Mouse (Mus musculus): Measurements from ENCODE around the gene Apol6. TPM values are rescaled to one million over a fixed set of nuclear protein-coding genes. Genes with fewer than 3 reads are reported as not detected.

Apol6 gene
- polyA plus RNA-seq, 1 experiment, result 0.06 TPM

DNA sequence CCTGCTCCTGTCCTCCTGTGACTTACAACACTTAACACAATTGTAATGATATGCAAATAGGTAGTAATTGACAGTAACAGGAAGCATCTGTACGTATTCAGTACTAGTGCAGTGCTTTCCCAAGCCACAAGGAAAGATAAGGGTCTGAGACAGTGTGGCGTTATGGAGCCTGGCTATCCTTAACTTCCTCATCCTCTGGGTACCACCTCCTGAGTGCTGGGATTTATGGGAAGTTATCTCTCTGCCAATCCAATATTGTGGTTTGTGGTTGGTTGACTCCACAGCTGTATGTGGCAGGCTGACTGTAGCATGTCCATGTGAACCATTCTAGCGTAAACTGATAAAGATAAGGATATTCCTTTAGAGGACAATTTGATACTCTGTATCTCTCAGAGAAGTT lies 3.7 kb upstream of the Apol6 start:
- no peak overlapping the region for H3K4me3 ChIP-seq (ENCODE audit: insufficient read depth, poor library complexity, severe bottlenecking)
- H3K79me2 ChIP-seq (ENCODE audit: control insufficient read depth, insufficient read depth), result no peaks in the 10 kb centered on the region
- no peaks in the 10 kb centered on the region for H3K36me3 ChIP-seq (ENCODE audit: control insufficient read depth, insufficient read depth)
- no peak overlapping the region for H3ac ChIP-seq (ENCODE audit: control insufficient read depth, insufficient read length, low read depth)
- H3K27me3 ChIP-seq (ENCODE audit: control insufficient read depth, insufficient read depth, insufficient read length), result no peaks in the 10 kb centered on the region
- TF ChIP-seq FOSL1 (IDR thresholded peaks at IDR 0.05; ENCODE audit: insufficient read depth, low read length, poor library complexity, severe bottlenecking) (no peak), USF1 (IDR thresholded peaks at IDR 0.05; ENCODE audit: low read depth) (peak; percentile 8), CTCF (IDR thresholded peaks at IDR 0.05; ENCODE audit: control insufficient read depth, insufficient read depth, insufficient read length) (no peak), MAX (IDR thresholded peaks at IDR 0.05) (no peak), CEBPB (IDR thresholded peaks at IDR 0.05; ENCODE audit: low read depth) (no peak), MYOG (IDR thresholded peaks at IDR 0.05; ENCODE audit: control insufficient read depth, extremely low read depth, insufficient read length) (no peak), MYOD1 (IDR thresholded peaks at IDR 0.05; ENCODE audit: control insufficient read depth, insufficient read length, low read depth) (peak; percentile 89)
- H3K79me3 ChIP-seq (ENCODE audit: low read depth), result no peaks in the 10 kb centered on the region

DNA sequence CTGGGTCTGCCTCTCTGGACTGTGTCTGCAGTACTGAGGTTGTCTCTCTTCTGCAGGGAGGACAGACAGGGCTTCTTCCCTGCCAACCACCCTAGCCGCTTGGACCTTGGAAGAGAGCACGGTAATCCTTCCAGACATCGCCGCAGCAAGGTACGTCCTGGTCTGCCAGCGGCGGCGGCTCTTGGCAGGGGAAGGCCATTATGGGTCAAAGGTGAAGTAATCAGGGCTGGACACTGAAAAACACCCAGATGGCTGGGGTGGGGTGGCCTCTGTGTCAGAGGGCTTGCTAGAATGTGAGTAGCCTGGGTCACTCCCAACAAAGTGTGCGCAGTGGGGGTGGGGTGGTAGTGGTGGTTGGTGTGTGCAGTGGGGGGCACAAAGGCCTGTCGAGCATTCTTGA lies 1.1 kb downstream of the Apol6 start:
- no peak overlapping the region for H3K4me3 ChIP-seq (ENCODE audit: insufficient read depth, poor library complexity, severe bottlenecking)
- H3K36me3 ChIP-seq (ENCODE audit: control insufficient read depth, insufficient read depth), result no peaks in the 10 kb centered on the region
- no peaks in the 10 kb centered on the region for H3K79me3 ChIP-seq (ENCODE audit: low read depth)
- H3K27me3 ChIP-seq (ENCODE audit: control insufficient read depth, insufficient read depth, insufficient read length), result peaks cover 11% of the 10 kb centered on the region
- H3K79me2 ChIP-seq (ENCODE audit: control insufficient read depth, insufficient read depth), result no peaks in the 10 kb centered on the region
- TF ChIP-seq MYOD1 (IDR thresholded peaks at IDR 0.05; ENCODE audit: control insufficient read depth, insufficient read length, low read depth) (no peak), USF1 (IDR thresholded peaks at IDR 0.05; ENCODE audit: low read depth) (no peak), FOSL1 (IDR thresholded peaks at IDR 0.05; ENCODE audit: insufficient read depth, low read length, poor library complexity, severe bottlenecking) (no peak), MYOG (IDR thresholded peaks at IDR 0.05; ENCODE audit: control insufficient read depth, extremely low read depth, insufficient read length) (no peak), MAX (IDR thresholded peaks at IDR 0.05) (no peak), CTCF (IDR thresholded peaks at IDR 0.05; ENCODE audit: control insufficient read depth, insufficient read depth, insufficient read length) (no peak), CEBPB (IDR thresholded peaks at IDR 0.05; ENCODE audit: low read depth) (no peak)
- no peak overlapping the region for H3ac ChIP-seq (ENCODE audit: control insufficient read depth, insufficient read length, low read depth)

DNA sequence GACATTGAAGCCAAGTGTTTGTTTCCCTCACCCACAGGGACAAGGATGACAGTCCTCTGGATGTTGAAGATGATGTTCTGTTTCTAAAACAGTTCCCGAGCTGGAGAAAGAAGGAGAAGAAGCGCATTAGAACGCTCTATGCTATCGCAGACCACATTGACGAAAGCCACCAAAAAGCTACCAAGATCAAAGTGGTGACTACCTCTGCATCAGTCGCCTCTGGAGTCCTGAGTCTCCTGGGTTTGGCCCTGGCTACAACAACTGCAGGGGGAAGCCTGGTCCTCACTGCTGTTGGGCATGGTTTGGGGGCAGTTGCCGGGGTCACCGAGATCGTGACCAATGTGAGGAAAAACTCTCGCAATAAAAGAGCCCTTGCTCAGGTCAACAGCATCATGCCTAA lies 6.0 kb downstream of the Apol6 start, which contains the start of gene Mb:
Gene Mb, minus strand, starts transcription at position 101 of the 400 bp plus-strand sequence.
- TF ChIP-seq CTCF (IDR thresholded peaks at IDR 0.05; ENCODE audit: control insufficient read depth, insufficient read depth, insufficient read length), result no peak
- TF ChIP-seq FOSL1 (IDR thresholded peaks at IDR 0.05; ENCODE audit: insufficient read depth, low read length, poor library complexity, severe bottlenecking), result no peak
- TF ChIP-seq CEBPB (IDR thresholded peaks at IDR 0.05; ENCODE audit: low read depth), result no peak
- no peak for TF ChIP-seq USF1 (IDR thresholded peaks at IDR 0.05; ENCODE audit: low read depth)
- TF ChIP-seq MYOD1 (IDR thresholded peaks at IDR 0.05; ENCODE audit: control insufficient read depth, insufficient read length, low read depth), result no peak
- no peak for TF ChIP-seq MAX (IDR thresholded peaks at IDR 0.05)
- no peak within 1 kb of the TSS for H3K4me3 ChIP-seq (ENCODE audit: insufficient read depth, poor library complexity, severe bottlenecking)
- no peaks in the 10 kb centered on the region for H3K36me3 ChIP-seq (ENCODE audit: control insufficient read depth, insufficient read depth)
- H3K79me3 ChIP-seq (ENCODE audit: low read depth), result no peaks in the 10 kb centered on the region
- H3K27me3 ChIP-seq (ENCODE audit: control insufficient read depth, insufficient read depth, insufficient read length), result peaks cover 15% of the 10 kb centered on the region
- H3K79me2 ChIP-seq (ENCODE audit: control insufficient read depth, insufficient read depth), result no peaks in the 10 kb centered on the region
- no peak within 1 kb of the TSS for H3ac ChIP-seq (ENCODE audit: control insufficient read depth, insufficient read length, low read depth)

DNA sequence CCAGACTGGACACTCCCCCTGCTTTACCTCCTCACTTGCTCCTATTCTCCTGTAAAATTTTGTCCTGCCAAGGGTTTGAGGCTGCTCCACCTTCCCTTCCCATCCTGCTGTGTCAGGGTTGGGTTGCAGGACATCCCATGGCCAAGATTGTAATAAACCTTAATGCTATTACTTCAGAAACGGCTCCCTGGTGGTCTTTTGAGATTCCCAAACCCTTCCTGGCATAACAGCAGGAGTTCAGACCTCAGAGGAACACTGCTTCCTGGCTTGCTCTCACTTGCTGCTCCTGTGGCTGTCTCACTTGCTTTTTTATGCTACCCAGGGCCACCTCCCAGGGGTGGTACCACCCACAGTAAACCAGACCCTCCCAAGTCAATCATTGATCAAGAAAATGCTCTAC lies 7.6 kb downstream of the Apol6 start:
- Histone ChIP-seq H3K79me3 (ENCODE audit: low read depth) (no peaks in the 10 kb centered on the region), H3K4me3 (ENCODE audit: insufficient read depth, poor library complexity, severe bottlenecking) (no peak overlapping the region), H3K79me2 (ENCODE audit: control insufficient read depth, insufficient read depth) (no peaks in the 10 kb centered on the region), H3ac (ENCODE audit: control insufficient read depth, insufficient read length, low read depth) (no peak overlapping the region), H3K27me3 (ENCODE audit: control insufficient read depth, insufficient read depth, insufficient read length) (peaks cover 15% of the 10 kb centered on the region), H3K36me3 (ENCODE audit: control insufficient read depth, insufficient read depth) (no peaks in the 10 kb centered on the region)
- no peak for TF ChIP-seq USF1 (IDR thresholded peaks at IDR 0.05; ENCODE audit: low read depth)
- TF ChIP-seq FOSL1 (IDR thresholded peaks at IDR 0.05; ENCODE audit: insufficient read depth, low read length, poor library complexity, severe bottlenecking), result no peak
- TF ChIP-seq CEBPB (IDR thresholded peaks at IDR 0.05; ENCODE audit: low read depth), result no peak
- no peak for TF ChIP-seq MYOG (IDR thresholded peaks at IDR 0.05; ENCODE audit: control insufficient read depth, extremely low read depth, insufficient read length)
- TF ChIP-seq CTCF (IDR thresholded peaks at IDR 0.05; ENCODE audit: control insufficient read depth, insufficient read depth, insufficient read length), result no peak
- no peak for TF ChIP-seq MYOD1 (IDR thresholded peaks at IDR 0.05; ENCODE audit: control insufficient read depth, insufficient read length, low read depth)
- no peak for TF ChIP-seq MAX (IDR thresholded peaks at IDR 0.05)

DNA sequence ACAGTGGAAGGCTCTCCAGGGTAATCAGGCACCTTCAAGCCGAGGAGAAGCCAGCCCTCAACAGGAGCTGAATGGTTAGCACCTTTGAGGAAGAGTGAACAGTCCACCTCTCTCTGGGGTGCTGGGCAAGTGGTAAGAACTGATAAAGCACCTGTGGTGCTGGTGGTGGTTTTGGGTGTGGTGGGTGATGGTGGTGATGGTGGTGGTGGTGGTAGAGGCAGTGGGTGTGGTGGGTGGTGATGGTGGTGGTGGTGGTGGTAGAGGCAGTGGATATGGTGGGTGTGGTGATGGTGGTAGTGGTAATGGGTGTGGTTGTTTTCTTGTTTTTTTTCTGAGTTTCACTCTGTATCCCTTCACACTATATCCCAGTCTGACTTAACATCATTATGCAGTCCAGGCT lies 8.5 kb downstream of the Apol6 start:
- no peak overlapping the region for H3K4me3 ChIP-seq (ENCODE audit: insufficient read depth, poor library complexity, severe bottlenecking)
- H3K27me3 ChIP-seq (ENCODE audit: control insufficient read depth, insufficient read depth, insufficient read length), result peaks cover 15% of the 10 kb centered on the region
- H3ac ChIP-seq (ENCODE audit: control insufficient read depth, insufficient read length, low read depth), result no peak overlapping the region
- no peaks in the 10 kb centered on the region for H3K36me3 ChIP-seq (ENCODE audit: control insufficient read depth, insufficient read depth)
- no peak for TF ChIP-seq CTCF (IDR thresholded peaks at IDR 0.05; ENCODE audit: control insufficient read depth, insufficient read depth, insufficient read length)
- TF ChIP-seq MAX (IDR thresholded peaks at IDR 0.05), result no peak
- no peak for TF ChIP-seq MYOD1 (IDR thresholded peaks at IDR 0.05; ENCODE audit: control insufficient read depth, insufficient read length, low read depth)
- TF ChIP-seq CEBPB (IDR thresholded peaks at IDR 0.05; ENCODE audit: low read depth), result no peak
- no peak for TF ChIP-seq FOSL1 (IDR thresholded peaks at IDR 0.05; ENCODE audit: insufficient read depth, low read length, poor library complexity, severe bottlenecking)
- TF ChIP-seq MYOG (IDR thresholded peaks at IDR 0.05; ENCODE audit: control insufficient read depth, extremely low read depth, insufficient read length), result no peak
- TF ChIP-seq USF1 (IDR thresholded peaks at IDR 0.05; ENCODE audit: low read depth), result no peak
- H3K79me2 ChIP-seq (ENCODE audit: control insufficient read depth, insufficient read depth), result no peaks in the 10 kb centered on the region
- no peaks in the 10 kb centered on the region for H3K79me3 ChIP-seq (ENCODE audit: low read depth)

Measured in C2C12 (cell line).